Mouse (Mus musculus) adrenal gland (tissue): ENCODE data around the gene Fxyd4.

Source experiments
- intact Hi-C: fragments of 180-260 bp; cut with DNase I; formaldehyde crosslinking; loops from one replicate; pipeline ENCODE4 v1.15.1; 2025
- long read RNA-seq, 2 experiments: library from polyadenylated mRNA; unstranded; transcript quantifications; one replicate each; pipeline ENCODE4 v2.0.0; 2020; ENCODE audit warnings: borderline replicate concordance in 1 of 2; ENCODE audit not compliant: insufficient replicate concordance in 1 of 2

The Fxyd4 gene
- long read RNA-seq, experiment 1 = 0 reads
- long read RNA-seq, experiment 2 = 0 reads

GRCm38 (mm10) chr6:117937222-117937932, at the start of gene Fxyd4:
Gene Fxyd4, minus strand, starts transcription at chr6:117937692.
- intact Hi-C loops = loop anchor here (10.0 kb wide), 1 partner anchor 67 kb away; no protein-coding TSS in a partner anchor

- intact Hi-C loops = no loop called here
Observed at GRCm38 (mm10) chr6:117987173-117987572, 49.7 kb upstream of the Fxyd4 start.

- intact Hi-C loops = no loop called here
Observed at GRCm38 (mm10) chr6:117966729-117967128, 29.2 kb upstream of the Fxyd4 start.

GRCm38 (mm10) chr6:117963201-117963600, 25.7 kb upstream of the Fxyd4 start:
- intact Hi-C loops = no loop called here

- intact Hi-C loops = no loop called here
Observed at GRCm38 (mm10) chr6:117956851-117957501, 19.5 kb upstream of the Fxyd4 start.

- intact Hi-C loops = no loop called here
Observed at GRCm38 (mm10) chr6:117956161-117956560, 18.7 kb upstream of the Fxyd4 start.

- intact Hi-C loops = no loop called here
Observed at GRCm38 (mm10) chr6:117952330-117952729, 14.8 kb upstream of the Fxyd4 start.

GRCm38 (mm10) chr6:117943899-117944298, 6.4 kb upstream of the Fxyd4 start:
- intact Hi-C loops = no loop called here

- intact Hi-C loops = no loop called here
Observed at GRCm38 (mm10) chr6:117942769-117943168, 5.3 kb upstream of the Fxyd4 start.

GRCm38 (mm10) chr6:117938951-117939350, 1.5 kb upstream of the Fxyd4 start:
- intact Hi-C loops = loop anchor here (10.0 kb wide), 1 partner anchor 66 kb away; no protein-coding TSS in a partner anchor

GRCm38 (mm10) chr6:117935681-117936612, 1.5 kb downstream of the Fxyd4 start:
- intact Hi-C loops = loop anchor here (10.0 kb wide), 1 partner anchor 69 kb away; no protein-coding TSS in a partner anchor

GRCm38 (mm10) chr6:117934301-117934700, 3.2 kb downstream of the Fxyd4 start:
- intact Hi-C loops = loop anchor here (10.0 kb wide), 1 partner anchor 70 kb away; no protein-coding TSS in a partner anchor

- intact Hi-C loops = loop anchor here (10.0 kb wide), 1 partner anchor 72 kb away; no protein-coding TSS in a partner anchor
Observed at GRCm38 (mm10) chr6:117932325-117933051, 5.0 kb downstream of the Fxyd4 start.

- intact Hi-C loops = loop anchor here (10.0 kb wide), 1 partner anchor 75 kb away; no protein-coding TSS in a partner anchor
Observed at GRCm38 (mm10) chr6:117929945-117930655, 7.4 kb downstream of the Fxyd4 start.

GRCm38 (mm10) chr6:117928746-117929145, 8.7 kb downstream of the Fxyd4 start:
- intact Hi-C loops = no loop called here

- intact Hi-C loops = no loop called here
Observed at GRCm38 (mm10) chr6:117927955-117928354, 9.5 kb downstream of the Fxyd4 start.

GRCm38 (mm10) chr6:117926871-117927491, 10.5 kb downstream of the Fxyd4 start:
- intact Hi-C loops = no loop called here

- intact Hi-C loops = loop anchor here (1.0 kb wide), 1 partner anchor 64 kb away; no protein-coding TSS in a partner anchor
Observed at GRCm38 (mm10) chr6:117922041-117922440, 15.5 kb downstream of the Fxyd4 start.
